Mouse (Mus musculus): ENCODE measurements around the gene Mmadhc.

DNA sequence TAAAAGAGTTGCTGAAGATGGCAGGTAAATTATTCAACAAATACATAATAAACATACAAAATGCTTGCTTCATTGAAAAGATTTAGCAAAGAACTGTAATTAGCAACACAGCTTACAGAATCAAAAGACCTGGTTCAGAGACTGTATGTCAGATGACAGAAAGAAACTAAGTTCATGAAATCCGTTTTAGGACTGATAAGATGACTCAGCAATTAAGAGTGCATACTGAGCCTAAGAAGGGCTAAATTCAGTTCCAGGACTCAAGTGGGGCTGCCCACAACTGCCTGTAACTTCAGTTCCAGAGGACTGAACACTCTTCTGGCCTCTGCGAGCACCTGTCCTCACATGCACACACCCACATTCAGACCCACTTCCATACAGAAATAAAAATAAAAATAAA is 4.7 kb downstream of the Mmadhc start:
- TF ChIP-seq CTCF (IDR thresholded peaks at IDR 0.05; ENCODE audit: low read depth) (no peak), EP300 (IDR thresholded peaks at IDR 0.05; ENCODE audit: low read depth) (no peak)

Data from heart, postnatal 0 days (tissue).